Mouse (Mus musculus) E14TG2a.4 (cell line): ENCODE results near the gene Prrx2.

Experiments
- H3K27me3 ChIP-seq: 2 replicates; pipeline ENCODE4 v1.6.1; 2014; ENCODE audit warnings: low read length, control low read depth; ENCODE audit not compliant: insufficient read depth
- H3K36me3 ChIP-seq: 2 replicates; pipeline ENCODE4 v1.6.1; 2014; ENCODE audit warnings: low read length, control low read depth; ENCODE audit not compliant: insufficient read depth
- H3K4me1 ChIP-seq: replicated peaks from 2 replicates; pipeline ENCODE4 v1.6.1; 2014; ENCODE audit warnings: low read depth, low read length, control low read depth
- H3K4me3 ChIP-seq: replicated peaks from 2 replicates; pipeline ENCODE4 v1.5.1; 2014; ENCODE audit warnings: mild to moderate bottlenecking, low read length
- H3K9me3 ChIP-seq: 2 replicates; pipeline ENCODE4 v1.6.1; 2014; ENCODE audit warnings: low read length, control low read depth
- CTCF ChIP-seq: conservative IDR thresholded peaks from 2 replicates; pipeline ENCODE4 v1.5.1; 2014; ENCODE audit warnings: low read length
- NANOG ChIP-seq: IDR thresholded peaks from 2 replicates; pipeline ENCODE4 v1.6.1; 2014; ENCODE audit warnings: borderline replicate concordance, low read length, mixed read lengths
- POU5F1 ChIP-seq: IDR thresholded peaks from 2 replicates; pipeline ENCODE4 v1.6.1; 2014; ENCODE audit warnings: low read length, borderline replicate concordance

Prrx2 gene

DNA sequence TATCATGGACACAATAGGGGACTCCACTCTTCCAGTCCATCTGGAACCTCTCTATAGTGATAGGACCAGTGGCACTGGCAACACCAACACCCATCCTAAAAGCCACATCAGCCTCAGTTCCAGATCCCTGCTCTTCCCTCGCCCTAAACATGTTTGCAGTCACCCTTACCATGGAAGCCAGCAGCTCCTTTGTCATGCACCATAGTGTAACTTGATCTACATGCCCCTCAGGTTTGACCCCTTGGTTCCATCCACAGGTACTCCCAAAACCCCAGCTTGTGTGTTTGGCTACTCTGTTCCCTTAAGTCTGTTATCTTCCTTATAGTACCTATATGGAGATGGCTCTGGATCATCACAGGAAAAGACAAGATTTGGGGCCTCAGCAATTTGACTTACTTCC is 18.4 kb upstream of the Prrx2 start:
- H3K27me3 ChIP-seq: no peaks in the 10 kb centered on the region
- H3K9me3 ChIP-seq: peaks cover 11% of the 10 kb centered on the region
- H3K36me3 ChIP-seq: peaks cover 93% of the 10 kb centered on the region
- peaks cover 78% of the 10 kb centered on the region for H3K4me1 ChIP-seq
- peak overlapping the region; percentile 24; the same call in 1 of the 2 replicates for H3K4me3 ChIP-seq
- TF ChIP-seq CTCF (no peak), POU5F1 (peak; percentile 93)

DNA sequence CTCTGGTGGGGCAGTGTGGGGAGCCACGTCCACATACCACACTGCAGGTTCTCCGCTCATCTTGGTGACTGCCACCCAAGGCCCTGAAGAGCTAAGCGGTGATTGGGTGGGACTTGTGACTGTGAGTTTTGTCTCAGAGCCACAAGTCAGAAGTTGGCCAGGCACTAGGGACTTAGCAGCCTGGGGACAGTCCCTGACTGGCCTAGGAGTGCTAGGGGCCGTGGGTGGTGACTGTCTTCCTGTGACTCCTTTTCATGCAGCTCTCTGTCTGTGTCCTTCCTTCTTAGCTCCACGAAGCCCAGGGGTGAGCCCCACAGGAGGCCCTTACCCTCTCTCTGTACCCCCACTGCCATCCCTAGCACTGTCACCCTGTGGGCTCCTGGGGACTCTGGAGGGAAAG is 14.9 kb upstream of the Prrx2 start:
- Histone ChIP-seq H3K4me1 (peaks cover 96% of the 10 kb centered on the region), H3K9me3 (no peaks in the 10 kb centered on the region), H3K4me3 (0 out of 2 replicates have a peak overlapping the region, but pooled peaks have one; percentile 0), H3K27me3 (no peaks in the 10 kb centered on the region), H3K36me3 (peaks cover 93% of the 10 kb centered on the region)
- TF ChIP-seq CTCF (no peak), NANOG (no peak), POU5F1 (no peak)

DNA sequence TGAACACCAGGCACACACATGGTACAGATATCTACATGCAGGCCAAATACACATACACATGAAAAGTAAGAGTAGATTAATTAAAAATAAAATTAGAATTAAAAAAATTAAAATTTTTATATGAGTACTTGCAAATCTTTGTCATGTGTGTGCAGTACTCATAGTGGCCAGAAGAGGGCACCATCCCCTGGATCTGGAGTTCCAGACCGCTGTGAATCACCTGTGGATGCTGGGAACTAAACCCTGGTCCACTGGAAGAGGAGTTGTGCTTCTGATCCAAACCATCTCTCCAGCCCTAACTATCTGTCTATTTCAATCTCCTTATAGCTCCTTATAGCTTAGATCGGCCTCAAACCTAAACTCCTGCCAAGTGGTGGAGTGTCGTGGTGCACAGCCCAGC is 13.7 kb upstream of the Prrx2 start:
- Histone ChIP-seq H3K4me3 (no peak overlapping the region), H3K36me3 (peaks cover 93% of the 10 kb centered on the region), H3K27me3 (no peaks in the 10 kb centered on the region), H3K4me1 (peaks cover 95% of the 10 kb centered on the region), H3K9me3 (no peaks in the 10 kb centered on the region)
- TF ChIP-seq NANOG (no peak), CTCF (peak; percentile 77), POU5F1 (no peak)

DNA sequence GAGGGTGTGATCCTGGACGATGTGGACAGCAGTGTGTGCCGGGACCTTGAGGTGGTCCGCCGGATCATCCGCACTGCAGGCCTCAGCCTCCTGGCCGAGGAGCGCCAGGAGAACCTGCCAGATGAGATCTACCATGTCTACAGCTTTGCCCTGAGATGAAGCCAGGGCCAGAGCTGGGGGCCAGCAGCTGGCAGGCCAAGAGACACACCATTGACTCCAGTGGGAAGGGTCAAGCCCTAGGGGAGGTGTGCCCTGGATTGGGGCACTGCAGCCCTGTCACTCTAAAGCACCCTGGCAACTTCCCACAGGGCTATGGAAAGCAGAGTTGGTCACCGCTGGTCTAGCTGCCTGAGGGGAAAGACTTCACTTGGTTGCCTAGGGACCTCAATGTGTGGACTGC is 12.3 kb upstream of the Prrx2 start:
- Histone ChIP-seq H3K36me3 (peaks cover 94% of the 10 kb centered on the region), H3K27me3 (no peaks in the 10 kb centered on the region), H3K9me3 (no peaks in the 10 kb centered on the region), H3K4me3 (peak overlapping the region; percentile 52), H3K4me1 (peaks cover 95% of the 10 kb centered on the region)
- TF ChIP-seq POU5F1: no peak
- no peak for TF ChIP-seq NANOG
- no peak for TF ChIP-seq CTCF

DNA sequence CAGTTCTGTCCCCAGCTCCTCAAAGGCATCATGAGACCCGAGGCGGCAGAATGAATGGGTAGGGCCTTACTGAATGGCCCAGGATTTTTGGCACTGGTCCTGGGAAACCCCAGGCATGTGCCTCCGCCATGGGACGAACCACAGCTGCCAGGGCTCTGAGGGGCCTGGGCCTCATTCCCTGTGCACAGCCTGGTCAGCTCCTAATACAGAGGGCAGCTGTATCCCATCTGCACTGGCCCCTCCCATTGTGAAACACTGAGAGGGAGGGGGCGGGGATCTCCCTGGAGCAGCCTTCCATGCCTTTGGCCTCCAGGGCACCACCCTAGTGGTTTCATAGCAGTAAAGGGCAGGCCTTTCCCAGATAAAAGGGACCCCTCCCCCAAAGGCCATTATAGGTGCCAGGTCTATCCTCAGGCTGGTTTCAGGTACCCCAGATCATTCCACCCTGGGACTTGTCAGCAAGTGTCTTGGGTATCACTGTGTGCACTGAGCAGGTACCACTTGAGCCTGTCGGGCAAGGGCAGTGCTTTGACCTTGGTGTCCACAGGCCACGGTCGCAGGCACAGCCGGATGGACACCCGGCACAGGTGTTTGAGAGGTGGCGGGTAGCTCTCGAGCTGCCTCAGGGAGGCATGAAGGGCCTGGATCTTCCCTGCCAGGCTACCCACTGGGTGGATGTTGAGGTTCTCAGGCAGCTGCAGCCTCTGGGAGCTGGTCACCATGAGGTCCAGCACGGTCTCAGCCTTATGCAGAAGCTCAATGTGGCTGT is 11.2 kb upstream of the Prrx2 start:
- Histone ChIP-seq H3K9me3 (no peaks in the 10 kb centered on the region), H3K4me3 (peak overlapping the region; percentile 29), H3K36me3 (peaks cover 83% of the 10 kb centered on the region), H3K27me3 (0 out of 2 replicates have a peak, but pooled peaks cover 2% of the 10 kb centered on the region), H3K4me1 (peaks cover 87% of the 10 kb centered on the region)
- TF ChIP-seq NANOG (no peak), CTCF (no peak), POU5F1 (no peak)

DNA sequence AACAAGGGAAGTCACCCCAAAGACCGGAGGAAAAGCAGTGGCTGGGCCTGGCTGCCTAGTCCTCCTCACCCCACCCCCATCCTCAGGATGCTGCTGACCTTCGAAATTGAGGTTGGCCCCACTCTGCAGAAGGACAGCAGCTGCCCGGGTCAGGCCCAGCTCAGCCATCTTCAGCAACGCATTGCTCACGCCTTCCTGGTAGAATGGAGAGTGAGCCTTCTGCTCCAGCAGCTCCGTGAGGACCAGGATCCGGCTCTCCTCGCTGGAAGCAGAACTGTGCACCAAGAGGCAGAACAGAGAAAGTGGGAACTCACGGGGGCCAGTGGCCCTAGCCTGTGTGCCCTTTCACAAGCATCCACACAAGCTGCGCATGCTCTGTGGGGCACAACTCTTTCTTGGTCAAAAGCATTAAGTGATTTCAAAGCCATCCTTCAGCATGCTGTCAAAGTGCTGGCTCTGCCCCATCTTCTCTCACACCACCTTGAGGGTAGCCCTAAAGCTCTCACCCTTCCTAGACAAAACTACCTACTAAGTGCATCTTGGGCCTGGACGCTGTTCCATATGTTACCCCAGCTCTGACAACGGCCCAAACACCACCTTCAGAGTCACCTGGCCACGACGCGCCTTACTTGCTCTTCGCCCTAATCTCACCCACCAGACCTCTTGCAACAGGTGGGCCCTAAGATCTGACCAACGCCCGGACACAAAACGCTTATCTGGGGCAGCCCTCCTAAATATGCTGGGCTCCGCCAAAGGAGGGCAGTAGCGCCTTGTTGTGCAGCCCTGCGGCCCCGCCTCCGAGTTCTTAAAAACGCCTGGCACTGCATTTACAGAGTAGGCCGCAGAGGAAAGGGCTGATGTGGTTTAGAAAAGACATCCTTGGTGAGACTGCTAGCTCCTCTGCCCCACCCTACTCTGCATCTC is 7.7 kb upstream of the Prrx2 start:
- Histone ChIP-seq H3K36me3 (peaks cover 51% of the 10 kb centered on the region), H3K4me1 (peaks cover 70% of the 10 kb centered on the region), H3K4me3 (peak overlapping the region; percentile 99), H3K27me3 (0 out of 2 replicates have a peak, but pooled peaks cover 2% of the 10 kb centered on the region), H3K9me3 (no peaks in the 10 kb centered on the region)
- 0 out of 2 replicates have a peak, but pooled peaks have one; percentile 7 for TF ChIP-seq CTCF
- TF ChIP-seq NANOG: no peak

GRCm38 (mm10) chr2:30827749-30828475 is 6.9 kb upstream of the Prrx2 start:
- Histone ChIP-seq H3K27me3 (0 out of 2 replicates have a peak, but pooled peaks cover 2% of the 10 kb centered on the region), H3K36me3 (peaks cover 43% of the 10 kb centered on the region), H3K4me3 (peak overlapping the region; percentile 99), H3K4me1 (peaks cover 62% of the 10 kb centered on the region), H3K9me3 (no peaks in the 10 kb centered on the region)
- TF ChIP-seq CTCF (peak; percentile 62), NANOG (no peak), POU5F1 (no peak)

DNA sequence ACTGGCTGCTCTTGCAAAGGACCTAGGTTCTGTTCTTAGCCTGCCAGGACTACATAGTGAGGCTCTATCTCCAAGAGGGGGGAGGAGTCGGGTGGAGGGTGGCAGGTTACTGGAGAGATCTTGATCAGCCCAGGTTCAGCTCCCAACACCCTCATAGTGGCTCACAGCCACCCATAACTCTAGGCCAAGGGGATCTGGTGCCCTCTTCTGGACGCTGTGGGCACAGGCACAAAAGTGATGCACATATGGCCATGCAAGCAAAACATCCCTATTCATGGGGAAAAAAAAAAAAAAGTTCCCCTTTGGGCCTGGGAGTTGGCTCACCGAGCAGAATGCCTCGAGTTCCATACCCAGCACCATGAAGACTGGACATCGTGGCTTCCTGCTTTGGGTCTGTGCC is 5.5 kb upstream of the Prrx2 start:
- no peak overlapping the region for H3K4me3 ChIP-seq
- H3K9me3 ChIP-seq: no peaks in the 10 kb centered on the region
- H3K4me1 ChIP-seq: peaks cover 50% of the 10 kb centered on the region
- H3K36me3 ChIP-seq: peaks cover 29% of the 10 kb centered on the region
- 0 out of 2 replicates have a peak, but pooled peaks cover 8% of the 10 kb centered on the region for H3K27me3 ChIP-seq
- no peak for TF ChIP-seq POU5F1
- no peak for TF ChIP-seq NANOG
- peak; percentile 85 for TF ChIP-seq CTCF
